Mouse (Mus musculus): ENCODE data around the gene Slc35c1. TPM values are rescaled to one million over a fixed set of nuclear protein-coding genes. Genes with fewer than 3 reads are reported as not detected.

Gene Slc35c1
- polyA plus RNA-seq, 1 experiment from 2014 or later: 12.3 TPM

DNA sequence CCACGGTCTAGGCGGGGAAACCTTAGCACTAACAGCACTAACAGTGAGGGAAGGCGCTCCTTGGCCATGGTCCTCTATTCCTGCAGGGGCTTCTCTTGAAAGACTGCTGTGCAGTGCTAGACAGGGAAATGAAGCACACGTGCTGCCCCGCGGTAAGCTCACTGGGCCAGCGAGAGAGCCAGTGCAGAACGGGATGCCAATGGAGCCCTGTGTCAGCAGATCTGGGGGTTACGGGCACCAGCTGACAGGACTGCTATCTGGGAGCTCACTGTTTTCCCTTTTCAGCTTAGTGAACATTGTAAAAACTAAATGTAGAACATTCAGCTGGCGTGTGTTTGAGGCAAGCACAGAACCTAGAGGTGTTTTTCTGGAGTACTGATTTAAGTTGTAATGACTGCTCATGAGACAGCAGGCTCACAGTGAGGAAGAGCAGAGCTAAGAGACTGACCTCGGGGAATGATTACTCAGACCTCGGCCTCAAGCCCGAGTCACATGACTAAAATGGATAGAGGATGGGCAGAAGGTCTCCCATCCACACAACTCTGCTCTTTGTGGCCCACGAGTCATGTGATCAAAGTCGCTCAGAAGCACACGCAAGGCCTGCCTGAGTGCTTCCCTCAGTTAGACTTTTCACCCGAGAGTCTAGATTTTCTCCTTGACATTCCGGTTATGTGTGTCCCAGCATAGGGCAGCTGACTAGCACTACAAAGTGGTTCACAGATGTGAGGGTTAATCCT, 51.9 kb downstream of the Slc35c1 start:
- Histone ChIP-seq H3K36me3 (ENCODE audit: control insufficient read depth, insufficient read depth) (peaks cover 43% of the 10 kb centered on the region), H3K9me3 (replicated peaks; ENCODE audit: control insufficient read depth, low read length) (no peaks in the 10 kb centered on the region)
- WGBS (ENCODE audit: insufficient replicate concordance): 79% methylated on average over 18 of the region's 18 CpGs

DNA sequence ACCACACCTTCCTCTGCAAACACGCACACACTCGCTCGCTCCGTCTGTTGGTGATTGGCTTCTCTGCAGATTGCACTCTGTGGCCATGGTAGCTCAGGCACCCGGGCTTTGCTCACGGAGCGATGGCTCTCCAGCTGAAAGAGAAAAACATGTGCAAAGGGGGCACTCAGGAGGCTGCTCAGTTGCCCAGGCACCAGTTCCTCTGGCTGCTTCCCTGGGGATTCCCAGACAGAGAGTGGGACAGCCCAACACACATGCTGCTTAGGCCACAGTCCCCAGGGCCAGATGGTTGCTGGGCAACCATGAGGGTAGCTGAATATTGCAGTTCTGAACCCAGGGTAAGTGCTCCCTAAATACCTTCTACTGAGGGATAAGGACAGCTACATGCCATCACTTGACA, 54.7 kb downstream of the Slc35c1 start:
- no peaks in the 10 kb centered on the region for H3K9me3 ChIP-seq (replicated peaks; ENCODE audit: control insufficient read depth, low read length)
- H3K27ac ChIP-seq (ENCODE audit: low read length): no peak overlapping the region
- no peak for ATAC-seq (ENCODE audit: low read depth)
- peaks cover 10% of the 10 kb centered on the region for H3K27me3 ChIP-seq (ENCODE audit: control insufficient read depth, insufficient read depth, low read depth, low read length)
- peaks cover 19% of the 10 kb centered on the region for H3K36me3 ChIP-seq (ENCODE audit: control insufficient read depth, insufficient read depth)
- WGBS (ENCODE audit: insufficient replicate concordance): 80% methylated on average over 7 of the region's 7 CpGs
- H3K9ac ChIP-seq (ENCODE audit: low read depth, low read length): no peak overlapping the region
- H3K4me1 ChIP-seq (ENCODE audit: control insufficient read depth, low read depth, low read length): no peaks in the 10 kb centered on the region; the same call in 1 of the 2 replicates
- no peak overlapping the region for H3K4me2 ChIP-seq (ENCODE audit: low read depth, low read length)
- H3K4me3 ChIP-seq (ENCODE audit: low read depth, low read length): no peak overlapping the region

More for the DNA sequence above, 51.9 kb downstream of the Slc35c1 start:
- H3K4me2 ChIP-seq (ENCODE audit: low read depth, low read length): no peak overlapping the region
- H3K4me1 ChIP-seq (ENCODE audit: control insufficient read depth, low read depth, low read length): no peaks in the 10 kb centered on the region
- H3K4me3 ChIP-seq (ENCODE audit: low read depth, low read length): no peak overlapping the region
- no peaks in the 10 kb centered on the region for H3K27me3 ChIP-seq (ENCODE audit: control insufficient read depth, insufficient read depth, low read depth, low read length)
- no peak overlapping the region for H3K9ac ChIP-seq (ENCODE audit: low read depth, low read length)
- no peak overlapping the region for H3K27ac ChIP-seq (ENCODE audit: low read length)
- no peak for ATAC-seq (ENCODE audit: low read depth)

DNA sequence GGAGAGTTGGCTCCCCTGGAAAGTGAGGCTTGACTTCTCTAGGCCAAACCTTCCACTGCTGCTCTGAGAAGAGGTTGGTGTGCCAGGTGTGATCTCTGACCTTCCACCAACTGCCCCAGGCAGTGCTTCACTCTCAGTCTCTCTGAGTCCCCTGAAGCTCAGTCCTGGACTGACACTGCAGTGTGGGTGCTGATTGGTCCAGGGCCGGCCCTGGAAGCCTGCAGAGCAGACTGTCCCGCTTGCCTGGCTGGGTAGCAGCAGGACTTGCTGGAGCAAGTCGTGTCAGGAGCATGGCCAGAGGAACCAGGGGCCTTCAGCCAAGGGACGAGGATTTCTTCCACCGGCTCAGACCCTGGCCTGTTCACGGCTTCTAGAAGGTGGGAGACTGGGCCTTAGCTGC, 55.6 kb downstream of the Slc35c1 start:
- no peak overlapping the region for H3K9ac ChIP-seq (ENCODE audit: low read depth, low read length)
- H3K27me3 ChIP-seq (ENCODE audit: control insufficient read depth, insufficient read depth, low read depth, low read length): peaks cover 16% of the 10 kb centered on the region
- no peaks in the 10 kb centered on the region; the same call in 1 of the 2 replicates for H3K4me1 ChIP-seq (ENCODE audit: control insufficient read depth, low read depth, low read length)
- no peak overlapping the region for H3K27ac ChIP-seq (ENCODE audit: low read length)
- no peak for ATAC-seq (ENCODE audit: low read depth)
- WGBS (ENCODE audit: insufficient replicate concordance): 77% methylated on average over 6 of the region's 6 CpGs
- no peak overlapping the region for H3K4me3 ChIP-seq (ENCODE audit: low read depth, low read length)
- no peak overlapping the region for H3K4me2 ChIP-seq (ENCODE audit: low read depth, low read length)
- no peaks in the 10 kb centered on the region for H3K9me3 ChIP-seq (replicated peaks; ENCODE audit: control insufficient read depth, low read length)
- H3K36me3 ChIP-seq (ENCODE audit: control insufficient read depth, insufficient read depth): peaks cover 19% of the 10 kb centered on the region

DNA sequence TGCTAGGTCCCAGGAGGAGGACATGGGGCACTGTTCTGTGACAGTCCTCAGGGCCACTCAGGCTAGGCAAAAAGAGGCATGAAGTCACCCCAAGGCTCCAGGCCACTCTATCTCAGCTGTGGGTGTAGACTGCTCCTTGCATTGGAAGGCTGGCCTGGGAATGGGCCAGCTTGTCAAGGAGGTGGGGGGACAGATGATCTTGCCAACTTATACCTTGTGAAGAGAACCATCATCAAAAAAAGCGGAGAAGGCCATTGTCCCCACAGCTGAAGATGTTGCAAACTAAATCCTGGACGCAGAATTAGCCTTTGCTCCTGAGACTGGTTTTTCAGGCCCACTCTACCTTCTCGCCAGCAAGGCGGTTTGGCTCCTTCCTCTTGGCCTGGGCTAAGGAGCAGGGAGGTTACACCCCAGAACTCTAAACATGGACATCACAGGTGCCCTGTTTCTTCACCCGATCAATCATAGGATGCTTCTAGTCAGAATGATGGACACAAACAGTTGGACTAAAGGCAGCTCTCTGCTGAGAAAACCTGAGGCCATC, 56.5 kb downstream of the Slc35c1 start:
- no peaks in the 10 kb centered on the region; the same call in 1 of the 2 replicates for H3K4me1 ChIP-seq (ENCODE audit: control insufficient read depth, low read depth, low read length)
- no peak overlapping the region for H3K27ac ChIP-seq (ENCODE audit: low read length)
- no peak for ATAC-seq (ENCODE audit: low read depth)
- H3K4me2 ChIP-seq (ENCODE audit: low read depth, low read length): no peak overlapping the region
- H3K4me3 ChIP-seq (ENCODE audit: low read depth, low read length): no peak overlapping the region
- H3K9me3 ChIP-seq (replicated peaks; ENCODE audit: control insufficient read depth, low read length): no peaks in the 10 kb centered on the region
- peaks cover 16% of the 10 kb centered on the region for H3K27me3 ChIP-seq (ENCODE audit: control insufficient read depth, insufficient read depth, low read depth, low read length)
- WGBS (ENCODE audit: insufficient replicate concordance): 76% methylated on average over 5 of the region's 5 CpGs
- H3K9ac ChIP-seq (ENCODE audit: low read depth, low read length): no peak overlapping the region
- peaks cover 11% of the 10 kb centered on the region for H3K36me3 ChIP-seq (ENCODE audit: control insufficient read depth, insufficient read depth)

Other genes starting within 250 kb of the Slc35c1 start
- 23.7 and 24.6 TPM in 2 replicates for gene Pex16, start 85.9 kb downstream of the Slc35c1 start, polyA plus RNA-seq (2015; fragmentation: Nextera tagmentation; extraction: Ambion mirVana)
- gene Large2, start 85.7 kb downstream of the Slc35c1 start, polyA plus RNA-seq (2015; fragmentation: Nextera tagmentation; extraction: Ambion mirVana): 2.5 and 3.5 TPM in 2 replicates
- gene 1700029I15Rik, start 78.0 kb downstream of the Slc35c1 start, polyA plus RNA-seq (2015; fragmentation: Nextera tagmentation; extraction: Ambion mirVana): 1.1 and 1.5 TPM in 2 replicates
- gene Mapk8ip1, start 59.3 kb downstream of the Slc35c1 start, polyA plus RNA-seq (2015; fragmentation: Nextera tagmentation; extraction: Ambion mirVana): 1.2 and 1.8 TPM in 2 replicates
- 13.6 and 15.0 TPM in 2 replicates for gene Cry2, start 26.5 kb downstream of the Slc35c1 start, polyA plus RNA-seq (2015; fragmentation: Nextera tagmentation; extraction: Ambion mirVana)
- gene Chst1, start 139.2 kb upstream of the Slc35c1 start, polyA plus RNA-seq (2015; fragmentation: Nextera tagmentation; extraction: Ambion mirVana): 0.15 TPM in 2 replicates

Data from liver, embryonic 16.5 days (tissue).